Mouse (Mus musculus) urinary bladder, postnatal 36 days (tissue): ENCODE measurements around the gene Vrk1.

Experiments used
- DNase-seq, 2 experiments: peaks; one replicate each; pipeline ENCODE4 v3.0.0; 2022; ENCODE audit warnings: low spot score in 2 of 2, mixed read lengths in 1 of 2

The Vrk1 gene

GRCm38 (mm10) chr12:105997028-105997786 is 12.8 kb upstream of the Vrk1 start:
- no peak for DNase-seq

DNA sequence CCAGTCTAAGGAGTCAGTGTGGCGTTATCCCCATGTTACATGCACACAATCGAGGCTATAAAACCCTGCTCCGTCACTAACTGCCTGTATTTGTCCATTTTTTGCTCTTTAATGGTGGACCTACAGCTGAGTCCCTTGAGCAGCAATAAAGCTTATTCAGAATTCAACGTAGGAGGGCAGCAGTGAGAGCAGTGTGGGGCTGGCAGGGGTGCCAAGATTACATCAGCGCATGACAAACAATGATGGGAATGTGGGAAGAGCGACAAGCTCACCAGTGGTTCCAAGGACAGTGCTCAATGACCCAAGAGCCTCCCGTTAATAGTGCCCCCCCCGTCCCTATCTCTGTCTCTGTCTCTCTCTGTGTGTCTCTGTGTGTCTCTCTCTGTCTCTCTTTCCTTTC is 8.3 kb upstream of the Vrk1 start:
- no peak for DNase-seq

DNA sequence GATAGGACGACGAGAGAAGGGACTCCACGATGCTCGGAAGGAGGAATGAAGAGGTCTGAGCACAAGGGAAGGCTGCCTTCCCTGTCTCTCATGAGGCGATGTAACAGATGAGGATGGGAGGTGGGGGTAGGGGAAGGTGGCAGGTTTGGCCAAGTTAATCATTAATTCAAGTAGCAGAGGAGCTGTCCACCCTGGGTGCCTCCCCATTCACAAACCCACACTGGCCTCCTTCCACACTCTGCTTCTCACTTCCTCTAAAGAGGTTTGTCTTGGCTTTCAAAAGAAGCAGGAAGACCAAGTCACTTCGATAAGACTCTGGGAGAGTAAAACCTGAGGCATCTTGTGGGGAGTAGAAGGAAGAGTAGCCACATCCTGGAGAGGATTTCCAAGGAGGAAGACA is 5.3 kb upstream of the Vrk1 start:
- no peak for DNase-seq

DNA sequence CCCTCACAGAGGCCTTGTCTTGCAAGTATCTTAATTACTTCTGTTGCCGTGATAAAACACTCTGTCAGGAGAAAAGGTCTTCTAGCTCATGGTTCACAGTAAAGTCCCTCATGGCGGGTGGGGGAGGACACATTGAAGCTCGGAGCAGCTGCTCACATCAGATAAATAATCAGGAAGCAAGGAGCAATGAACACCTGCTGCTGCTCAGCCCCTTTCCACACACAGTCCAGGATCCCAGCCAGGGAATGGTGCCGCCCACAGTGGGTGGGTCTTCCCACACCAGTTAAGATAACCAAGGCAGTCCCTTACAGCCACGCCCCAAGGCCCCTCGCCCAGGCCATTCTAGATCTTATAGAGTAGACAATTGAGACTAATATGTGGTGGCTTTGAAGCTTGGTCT is 3.8 kb upstream of the Vrk1 start:
- no peak for DNase-seq

- no peak for DNase-seq
These were observed 1.5 kb upstream of the Vrk1 start for GRCm38 (mm10) chr12:106008348-106009050.

DNA sequence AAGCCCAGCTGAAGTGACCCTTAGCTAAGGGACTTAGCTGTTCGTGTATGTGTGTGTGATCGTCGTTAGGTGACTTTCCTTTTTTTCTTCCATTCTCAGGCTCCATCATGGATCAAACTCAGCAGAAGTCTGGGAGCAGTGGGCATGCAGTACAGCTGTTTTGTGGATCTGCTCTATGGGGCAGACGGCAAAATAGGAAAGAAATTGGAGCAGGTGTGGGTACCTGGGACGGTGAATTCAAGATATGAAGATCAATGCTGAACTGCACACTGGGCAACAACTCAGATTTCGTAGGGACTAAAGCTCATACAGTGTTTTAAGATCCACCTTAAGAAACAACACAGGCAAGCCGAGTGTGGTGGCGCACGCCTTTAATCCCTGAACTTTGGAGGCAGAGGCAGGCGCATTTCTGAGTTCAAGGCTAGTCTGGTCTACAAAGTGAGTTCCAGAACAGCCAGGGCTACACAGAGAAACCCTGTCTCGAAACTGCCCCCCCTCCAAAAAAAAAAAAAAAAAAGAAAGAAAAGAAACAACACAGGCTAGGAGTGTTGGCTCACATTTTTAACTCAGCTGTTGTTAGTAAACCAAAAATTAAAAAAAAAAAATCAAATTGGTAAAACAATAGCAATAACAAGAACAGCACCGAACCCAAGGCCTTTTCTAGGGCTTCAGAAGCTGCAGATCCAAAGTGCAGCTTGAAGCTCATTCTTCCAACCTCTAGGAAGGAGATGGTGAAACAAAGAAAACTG is 732 bp upstream of the Vrk1 start:
- no peak for DNase-seq

DNA sequence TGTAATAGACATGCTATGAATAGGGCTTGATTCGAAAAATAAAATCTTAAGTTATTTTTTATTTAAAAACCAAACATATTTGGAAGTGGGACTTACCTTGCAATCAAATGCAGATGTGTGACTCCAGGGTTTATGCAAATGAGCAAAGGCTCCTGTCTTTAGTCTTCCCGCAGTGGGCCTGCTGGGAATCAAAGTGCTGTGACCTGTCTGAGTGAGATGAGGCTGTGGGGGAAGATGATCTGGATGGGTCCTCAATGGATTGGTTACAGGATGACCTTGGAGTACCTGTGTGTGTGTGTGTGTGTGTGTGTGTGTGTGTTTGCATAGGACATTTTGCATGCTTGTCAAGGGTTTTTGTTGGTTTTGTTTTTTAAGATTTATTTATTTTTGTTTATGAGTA is 2.1 kb downstream of the Vrk1 start:
- DNase-seq: no peak

GRCm38 (mm10) chr12:106016265-106017012 is 6.4 kb downstream of the Vrk1 start:
- DNase-seq: no peak

DNA sequence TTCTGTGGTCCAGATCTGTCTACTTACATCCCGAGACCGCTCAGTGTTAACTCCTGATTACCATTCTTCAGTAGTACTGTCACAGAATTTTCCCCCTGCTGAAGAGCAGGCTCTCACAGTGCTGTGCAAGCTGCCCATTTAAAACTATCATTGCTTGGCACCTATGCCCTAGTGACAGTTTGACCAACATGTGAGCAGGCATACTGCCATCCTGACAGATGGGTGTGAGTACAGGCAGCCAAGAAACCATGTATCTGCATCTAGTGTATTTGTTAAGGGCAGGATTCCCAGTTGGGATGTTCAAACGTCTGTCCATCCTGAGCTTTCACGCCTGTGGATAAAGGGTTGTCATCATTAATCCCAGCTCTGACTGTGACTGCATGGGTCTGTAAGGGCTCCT is 10.0 kb downstream of the Vrk1 start:
- no peak for DNase-seq

DNA sequence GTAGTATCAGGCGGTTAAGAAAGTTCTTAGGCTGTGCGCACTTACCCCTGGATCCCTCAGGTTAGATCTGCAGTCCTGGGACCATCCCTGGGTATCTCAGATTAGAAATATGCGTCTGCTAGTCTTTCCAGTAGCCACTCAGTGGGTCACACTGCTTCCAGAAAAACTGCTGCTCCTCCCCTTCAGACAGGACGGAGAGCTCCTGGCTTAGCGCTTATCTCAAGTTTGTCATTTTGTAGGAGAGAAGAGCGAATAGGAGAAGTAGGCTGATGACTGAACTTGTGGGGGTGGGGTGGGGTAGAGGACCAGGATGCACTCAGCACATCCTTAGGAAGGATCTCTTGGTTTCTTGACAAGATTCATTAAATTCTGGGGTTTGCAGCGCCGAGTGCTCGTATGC is 13.6 kb downstream of the Vrk1 start:
- no peak for DNase-seq

DNA sequence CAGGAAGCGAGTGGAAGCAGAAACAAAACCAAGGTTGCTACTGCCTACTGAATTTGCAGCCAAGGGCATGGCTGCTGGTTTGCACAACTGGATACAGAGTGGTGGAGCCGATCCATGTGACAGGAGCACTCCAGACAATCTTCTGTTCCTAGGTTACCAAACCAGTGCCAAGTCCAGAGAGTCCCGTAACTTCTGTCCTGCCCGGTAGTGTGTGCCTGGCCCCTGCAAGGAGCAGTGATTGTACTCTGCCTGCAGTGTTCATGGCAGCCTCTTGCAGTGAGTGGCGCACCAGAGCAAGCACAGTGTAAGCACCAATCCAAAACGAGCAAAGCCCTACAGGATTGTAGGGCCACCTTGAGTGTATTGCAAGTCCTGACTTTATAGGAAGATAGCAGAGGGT is 15.4 kb downstream of the Vrk1 start:
- no peak for DNase-seq

GRCm38 (mm10) chr12:106026385-106027134 is 16.5 kb downstream of the Vrk1 start:
- DNase-seq: no peak

DNA sequence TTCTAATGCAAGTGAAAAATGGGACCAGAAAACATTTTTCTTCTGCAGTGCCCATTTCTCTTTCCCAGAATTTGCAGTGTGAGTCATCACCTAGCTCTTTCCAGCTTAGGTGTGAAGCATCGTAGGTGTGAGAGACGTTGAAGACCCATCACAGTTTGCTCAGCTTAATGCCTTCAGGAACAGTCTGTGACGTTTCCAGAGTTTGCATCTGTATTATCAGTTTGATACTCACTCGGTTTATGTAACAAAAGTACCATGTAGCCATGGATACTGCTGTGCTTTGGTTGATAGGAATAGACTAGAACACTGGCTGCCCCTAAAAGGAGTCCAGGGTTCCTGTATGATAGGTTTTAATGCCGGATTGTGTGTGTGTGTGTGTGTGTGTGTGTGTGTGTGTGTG is 17.3 kb downstream of the Vrk1 start:
- DNase-seq: no peak

- no peak for DNase-seq
These were observed 19.6 kb downstream of the Vrk1 start for GRCm38 (mm10) chr12:106029582-106029981.

DNA sequence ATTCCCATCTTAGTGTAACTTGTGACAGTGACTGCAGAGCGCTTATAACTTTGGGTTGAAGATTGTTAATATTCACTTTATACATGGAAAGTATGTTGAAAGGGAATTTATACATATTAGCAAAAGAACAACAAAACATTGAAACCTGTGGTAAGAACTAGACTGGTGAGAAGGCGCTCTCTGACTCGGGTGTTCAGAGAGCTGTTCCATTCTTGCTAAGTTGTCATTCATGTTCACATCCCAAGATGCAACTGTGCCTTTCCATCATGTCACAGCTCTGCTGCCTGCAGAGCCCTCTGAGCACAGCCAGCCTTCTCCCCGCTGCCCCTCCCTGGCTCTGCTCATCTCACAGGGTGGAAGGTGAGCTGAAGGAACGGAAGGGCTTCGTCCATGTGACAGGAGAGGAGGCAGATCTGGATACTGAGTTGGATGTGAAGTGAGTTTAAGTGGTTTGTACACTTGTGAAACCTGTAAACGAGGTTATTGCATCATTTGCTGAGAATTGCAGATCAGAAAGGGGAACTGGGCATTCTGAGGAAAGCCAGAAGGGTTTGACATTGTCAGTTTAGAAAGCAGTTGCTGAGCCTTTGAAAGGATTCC is 20.2 kb downstream of the Vrk1 start:
- no peak for DNase-seq

- no peak for DNase-seq
These were observed 20.8 kb downstream of the Vrk1 start for GRCm38 (mm10) chr12:106030796-106031195.

- no peak for DNase-seq
These were observed 21.9 kb downstream of the Vrk1 start for GRCm38 (mm10) chr12:106031916-106032315.

- DNase-seq: no peak
These were observed 22.3 kb downstream of the Vrk1 start for GRCm38 (mm10) chr12:106032361-106032760.

GRCm38 (mm10) chr12:106034267-106034666 is 24.2 kb downstream of the Vrk1 start:
- no peak for DNase-seq

- no peak for DNase-seq
These were observed 24.7 kb downstream of the Vrk1 start for GRCm38 (mm10) chr12:106034761-106035160.

DNA sequence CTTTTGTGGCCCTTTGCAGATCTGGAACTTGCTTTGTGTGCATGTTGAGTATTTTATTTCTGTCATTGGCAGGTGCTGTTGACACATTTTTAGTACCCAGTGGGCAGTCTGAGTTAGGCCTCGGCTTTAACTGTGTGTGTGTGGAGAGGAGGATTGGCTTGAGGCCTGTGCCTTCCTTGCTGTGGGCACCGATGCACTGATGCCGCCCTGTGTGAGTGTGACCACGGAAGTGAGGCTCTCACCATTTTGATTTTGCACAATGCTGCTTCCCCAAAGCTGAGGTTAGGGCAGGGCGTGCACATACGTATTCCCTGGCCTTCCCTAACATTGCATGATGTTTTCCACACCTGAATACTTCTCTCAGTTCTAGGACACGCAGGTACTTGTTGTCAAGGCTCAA is 30.2 kb downstream of the Vrk1 start:
- DNase-seq: no peak
